Mouse (Mus musculus) bone marrow, adult 2 months (tissue): ENCODE data around the gene Spef1. TPM values are rescaled to one million over a fixed set of nuclear protein-coding genes. Genes with fewer than 3 reads are reported as not detected.
A peak's percentile ranks its signal among the peaks of the same experiment; 100 is the strongest.
"Not testable (repeated sequence)": the region's sequence is repeated elsewhere in the genome, so short reads cannot be mapped to it uniquely, and the experiment has no call there.

Experiments used
- H3K27ac ChIP-seq: fragments of 200-500 bp; 2 replicates; pipeline ENCODE4 v1.5.1; 2012; ENCODE audit warnings: low read depth, mild to moderate bottlenecking, control low read depth, inconsistent platforms, low read length; ENCODE audit not compliant: control insufficient read depth, poor library complexity, insufficient read depth
- H3K4me1 ChIP-seq: fragments of 200-500 bp; 2 replicates; pipeline ENCODE4 v1.6.1; 2011; ENCODE audit warnings: low read length; ENCODE audit not compliant: control insufficient read depth, insufficient read depth
- H3K4me3 ChIP-seq: fragments of 200-500 bp; replicated peaks from 2 replicates; pipeline ENCODE3; 2011; ENCODE audit warnings: mild to moderate bottlenecking, low read depth, low read length, control low read depth; ENCODE audit not compliant: control insufficient read depth
- CTCF ChIP-seq: fragments of 200-500 bp; IDR thresholded peaks from 2 replicates; pipeline ENCODE4 v1.5.1; 2011; ENCODE audit warnings: low read length, control low read depth; ENCODE audit not compliant: control insufficient read depth, insufficient read depth
- POLR2A ChIP-seq: fragments of 200-500 bp; IDR thresholded peaks from 2 replicates; pipeline ENCODE4 v1.6.1; 2011; ENCODE audit warnings: low read depth, mild to moderate bottlenecking, control low read depth, low read length, borderline replicate concordance; ENCODE audit not compliant: control insufficient read depth
- WGBS: fragments of 180-500 bp; shearing (Covaris S2); methylation state at CpG from one replicate; pipeline ENCODE4 v1.1.7; 2018; 5-methylcytosine and 5-hydroxymethylcytosine counted together
- polyA plus RNA-seq: library from polyadenylated mRNA; stranded (reverse); fragments of >200 nt; gene quantifications from 2 replicates; pipeline ENCODE4 v1.2.4, GENCODE M21; 2011; ENCODE audit warnings: low replicate concordance; ENCODE audit not compliant: missing spikeins, insufficient read depth, insufficient read length

Spef1 gene
- 9.8 and 12.5 TPM in 2 replicates for polyA plus RNA-seq

DNA sequence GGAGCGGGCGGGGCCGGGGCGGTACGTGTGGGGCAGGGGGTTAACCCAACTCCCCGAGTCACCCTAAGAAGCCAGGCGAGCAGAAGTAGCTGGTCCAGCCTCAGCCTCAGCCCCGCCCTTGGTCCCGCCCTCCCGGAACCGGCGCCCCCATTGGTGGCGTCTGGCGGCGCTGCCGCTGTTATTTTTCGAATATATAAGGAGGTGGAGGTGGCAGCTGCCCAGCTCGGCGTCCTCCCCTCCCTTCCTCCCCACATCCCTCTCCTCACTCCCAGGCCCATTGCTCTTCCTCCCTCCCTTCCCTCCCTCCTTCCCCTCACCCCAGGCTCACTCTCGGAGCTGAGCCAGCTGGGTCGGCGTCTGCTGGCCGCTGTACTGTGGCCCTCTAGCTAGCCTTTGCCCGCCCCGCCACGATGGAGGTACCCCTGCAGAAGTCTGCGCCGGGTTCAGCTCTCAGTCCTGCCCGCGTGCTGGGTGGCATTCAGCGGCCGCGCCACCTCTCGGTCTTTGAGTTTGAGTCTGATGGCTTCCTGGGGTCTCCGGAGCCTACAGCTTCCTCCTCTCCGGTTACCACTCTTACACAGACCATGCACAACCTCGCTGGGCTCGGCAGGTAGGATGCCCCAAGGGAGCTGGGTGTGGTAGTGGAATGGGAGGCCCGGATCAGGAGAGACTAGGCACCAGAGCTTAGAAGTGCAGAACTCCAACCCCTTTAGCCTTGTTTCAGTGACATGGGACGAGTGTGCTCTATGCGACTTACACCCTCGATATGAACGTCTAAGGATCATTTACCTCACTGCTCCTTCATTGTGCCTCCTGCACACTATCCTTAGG is at the start of gene Spef1, which contains the start of gene Cdc25b:
TSS of gene Spef1 (minus strand) at position 512 of the 831 bp plus-strand sequence.
TSS of gene Cdc25b (plus strand) at position 179 of the 831 bp plus-strand sequence.
- Histone ChIP-seq H3K4me1 (peaks cover 7% of the 10 kb centered on the region), H3K27ac (peak within 1 kb of the TSS; percentile 92), H3K4me3 (peak within 1 kb of the TSS; percentile 93)
- peak; percentile 99 for TF ChIP-seq POLR2A
- TF ChIP-seq CTCF = no peak
- 1% methylated on average over 43 of the region's 43 CpGs for WGBS

DNA sequence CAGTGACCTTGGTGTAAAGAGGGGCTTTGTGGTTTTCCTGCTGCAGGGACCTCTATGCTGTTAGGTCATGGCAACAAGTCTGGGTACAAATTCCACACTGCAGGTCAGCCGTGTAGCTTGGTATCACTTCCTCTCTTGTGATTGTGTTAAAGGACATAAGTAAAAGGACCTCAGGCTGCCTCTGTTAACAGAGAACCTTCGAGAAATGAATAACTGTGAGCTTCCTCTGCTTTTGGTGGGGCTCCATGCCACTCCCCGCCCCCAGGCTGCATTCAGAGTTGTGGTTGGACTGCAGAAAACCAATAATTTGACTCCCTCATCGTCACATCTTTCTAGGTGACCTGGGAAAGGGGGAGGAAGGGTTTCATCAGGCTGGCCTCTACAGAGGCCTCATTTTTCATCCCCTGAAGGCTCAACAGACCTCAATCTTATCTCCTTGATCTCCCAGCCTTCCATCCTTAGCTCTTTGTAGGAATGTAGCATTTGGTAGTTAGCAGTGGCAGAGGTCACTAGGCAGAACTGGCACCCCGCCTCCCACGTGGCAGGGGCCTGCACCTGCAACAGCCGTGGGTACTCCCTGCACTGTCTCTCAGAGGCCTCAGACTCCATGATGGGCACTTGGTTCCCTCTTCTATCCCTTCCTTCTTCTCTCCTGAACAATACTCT is 48.0 kb upstream of the Spef1 start:
- H3K27ac ChIP-seq = peak overlapping the region; percentile 30; the same call in 1 of the 2 replicates

DNA sequence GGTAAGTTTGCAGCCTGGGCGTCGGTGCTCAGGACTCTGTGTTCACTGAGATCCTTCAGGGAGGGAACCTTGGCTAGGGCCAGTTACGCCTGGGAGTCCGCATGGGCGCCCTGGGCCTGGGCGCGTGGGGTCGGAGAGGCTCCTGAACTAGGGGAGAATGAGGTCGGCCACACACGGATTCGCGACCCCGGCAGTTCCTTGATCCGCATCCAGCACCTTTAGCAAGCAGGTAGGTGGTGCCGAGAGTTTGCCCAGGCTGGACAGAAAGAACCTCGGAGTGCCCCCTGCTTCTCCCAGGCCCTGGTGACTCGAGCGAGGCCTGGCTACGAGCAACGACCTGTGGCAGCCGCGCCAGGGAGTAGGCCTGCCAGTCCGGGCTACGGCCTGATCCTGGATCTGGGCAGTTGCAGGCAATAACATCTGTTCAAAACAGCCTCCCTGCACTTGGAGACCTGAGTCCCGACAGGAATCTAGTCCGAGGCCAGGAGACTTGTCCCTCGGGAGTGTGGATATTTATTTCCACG is 47.1 kb upstream of the Spef1 start:
- H3K27ac ChIP-seq = peak overlapping the region; percentile 82
- WGBS = 6% methylated on average over 28 of the region's 28 CpGs
- peaks cover 4% of the 10 kb centered on the region for H3K4me1 ChIP-seq
- H3K4me3 ChIP-seq = peak overlapping the region; percentile 73
- TF ChIP-seq POLR2A = no peak; the same call in 1 of the 2 replicates
- no peak for TF ChIP-seq CTCF

More for the DNA sequence above, 48.0 kb upstream of the Spef1 start:
- WGBS = 32% methylated on average over 7 of the region's 7 CpGs
- Histone ChIP-seq H3K4me1 (peaks cover 4% of the 10 kb centered on the region), H3K4me3 (peak overlapping the region; percentile 42)
- no peak for TF ChIP-seq CTCF

DNA sequence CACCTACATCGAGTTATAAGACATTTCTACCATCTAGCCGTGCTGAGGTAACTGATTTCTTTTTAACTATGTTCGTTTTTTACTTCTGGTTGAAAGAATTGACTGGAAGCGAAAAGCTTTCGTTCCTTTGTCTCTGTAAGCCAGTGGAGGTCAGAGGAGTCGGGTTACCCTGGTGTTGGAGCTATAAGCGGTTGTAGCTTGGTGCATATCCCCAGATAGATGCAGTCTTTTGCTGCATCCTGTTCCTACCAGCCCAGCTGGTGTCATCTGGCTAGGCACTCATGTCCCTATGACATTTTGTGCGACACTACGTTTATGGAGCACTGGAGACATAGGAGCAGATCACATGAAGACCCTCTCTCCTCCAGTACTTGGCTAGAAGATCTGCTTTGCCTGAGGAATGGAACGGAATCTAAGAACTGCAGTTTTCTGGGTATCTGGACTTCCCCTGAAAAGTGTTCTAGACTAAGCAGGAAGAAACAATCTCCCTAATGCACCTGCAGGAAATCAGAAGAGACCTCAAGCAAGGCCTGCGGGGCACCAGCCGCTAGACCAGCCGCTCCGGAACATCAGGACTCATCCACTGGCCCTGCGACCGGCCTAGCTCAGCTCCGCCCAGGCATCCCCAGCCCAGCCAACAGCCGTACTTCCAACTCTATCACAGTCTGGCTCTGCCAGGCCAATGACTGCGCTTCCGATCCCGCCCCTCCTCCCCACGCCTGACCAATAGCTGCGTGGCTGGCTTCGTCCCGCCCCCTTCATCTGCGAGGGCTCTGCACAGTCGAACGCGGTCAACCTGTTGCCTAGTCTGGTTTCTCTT is 46.4 kb upstream of the Spef1 start, which contains the start of gene Mavs:
TSS of gene Mavs (plus strand) at position 757 of the 820 bp plus-strand sequence.
- Histone ChIP-seq H3K4me3 (peak within 1 kb of the TSS; percentile 73), H3K27ac (peak within 1 kb of the TSS; percentile 82), H3K4me1 (peaks cover 4% of the 10 kb centered on the region)
- 19% methylated on average over 29 of the region's 29 CpGs for WGBS
- TF ChIP-seq CTCF (no peak), POLR2A (peak; percentile 69)

DNA sequence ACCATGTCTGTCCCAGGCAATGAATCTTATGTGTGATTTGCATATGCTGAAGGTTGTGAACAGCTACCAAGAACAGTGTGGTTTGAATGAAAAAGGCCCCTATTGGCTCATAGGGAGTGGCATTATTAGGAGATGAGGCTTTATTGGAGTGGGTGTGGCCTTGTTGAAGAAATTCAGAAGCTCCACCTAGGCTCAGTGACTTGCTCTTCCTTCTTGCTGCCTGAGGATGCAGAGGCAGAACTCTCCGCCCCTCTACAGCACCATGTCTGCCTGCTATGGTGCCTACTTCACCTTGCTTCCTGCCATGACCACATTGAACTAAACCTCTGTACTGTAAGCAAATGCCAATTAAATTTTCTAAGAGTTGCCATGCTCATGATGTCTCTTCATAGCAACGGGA is 45.5 kb upstream of the Spef1 start:
- no peak for TF ChIP-seq POLR2A
- no peak for TF ChIP-seq CTCF
- WGBS = 71% methylated on average over 2 of the region's 2 CpGs
- peaks cover 4% of the 10 kb centered on the region for H3K4me1 ChIP-seq
- no peak overlapping the region for H3K27ac ChIP-seq
- no peak overlapping the region for H3K4me3 ChIP-seq

DNA sequence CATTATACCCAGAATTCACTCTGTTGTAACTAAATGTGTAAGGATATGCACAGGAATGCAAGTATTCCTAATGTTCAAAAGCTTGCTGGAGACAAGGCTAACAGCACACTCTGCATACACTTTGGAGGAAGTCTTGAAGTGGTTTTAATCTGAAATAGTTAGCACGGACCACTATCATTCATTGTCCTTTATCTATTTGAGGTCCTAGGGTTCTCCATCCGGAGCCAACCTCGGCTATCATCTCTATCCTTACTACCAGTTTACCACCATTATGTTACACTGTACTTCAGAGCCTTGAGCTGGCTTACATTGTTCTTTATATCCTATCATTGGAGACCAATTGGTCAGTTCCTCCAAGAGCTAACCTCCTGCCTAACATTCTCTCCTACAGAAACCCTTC is 40.2 kb upstream of the Spef1 start:
- Histone ChIP-seq H3K4me3 (no peak overlapping the region), H3K4me1 (peaks cover 4% of the 10 kb centered on the region), H3K27ac (no peak overlapping the region)
- no peak for TF ChIP-seq POLR2A
- no peak for TF ChIP-seq CTCF
- 71% methylated on average over 3 of the region's 3 CpGs for WGBS

GRCm38 (mm10) chr2:131226669-131227068 is 39.6 kb upstream of the Spef1 start:
- not testable (repeated sequence) for H3K4me3 ChIP-seq, H3K4me1 ChIP-seq, H3K27ac ChIP-seq
- 59% methylated on average over 2 of the region's 2 CpGs for WGBS

DNA sequence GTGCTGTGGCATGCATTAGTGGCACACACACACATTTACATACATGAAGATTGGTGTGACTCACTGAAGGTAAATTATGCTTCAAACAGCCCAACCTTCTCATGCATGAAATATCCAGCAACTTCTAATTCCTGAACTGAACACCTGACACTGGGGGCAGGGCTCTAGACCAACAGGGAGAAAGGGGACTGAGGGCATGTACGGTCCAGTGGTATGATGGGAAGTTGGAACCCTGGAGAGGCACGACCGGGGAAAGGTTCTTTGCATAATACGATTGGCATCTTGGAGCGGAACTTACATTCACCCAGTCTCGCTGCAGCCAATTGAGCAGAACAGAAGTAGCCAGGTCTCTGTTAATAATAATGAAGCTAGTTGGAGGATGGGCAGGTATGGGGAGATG is 38.1 kb upstream of the Spef1 start:
- 92% methylated on average over 6 of the region's 6 CpGs for WGBS
- H3K4me3 ChIP-seq = no peak overlapping the region
- H3K27ac ChIP-seq = no peak overlapping the region
- peaks cover 4% of the 10 kb centered on the region for H3K4me1 ChIP-seq
- TF ChIP-seq POLR2A (no peak), CTCF (no peak)
